Mouse (Mus musculus) erythroblast, embryonic 14.5 days (primary cell): ENCODE measurements around the gene Ube2s.

Experiments used
- GATA1 ChIP-seq: IDR thresholded peaks from 2 replicates; pipeline ENCODE4 v1.6.1; 2012; ENCODE audit warnings: low read length, inconsistent platforms, mixed read lengths
- TAL1 ChIP-seq: IDR thresholded peaks from 3 replicates; pipeline ENCODE4 v1.6.1; 2012; ENCODE audit warnings: low read length, inconsistent platforms, mixed read lengths

- TF ChIP-seq GATA1, result no peak
- TF ChIP-seq TAL1, result no peak
Measured at GRCm38 (mm10) chr7:4836351-4836792, 24.0 kb upstream of the Ube2s start.
